Mouse (Mus musculus): ENCODE measurements around the gene Itpkb. TPM values are rescaled to one million over a fixed set of nuclear protein-coding genes. Genes with fewer than 3 reads are reported as not detected.

Itpkb gene
- total and polyA plus RNA-seq, 3 experiments = 14.6 to 17.8 (median 16.9) TPM

DNA sequence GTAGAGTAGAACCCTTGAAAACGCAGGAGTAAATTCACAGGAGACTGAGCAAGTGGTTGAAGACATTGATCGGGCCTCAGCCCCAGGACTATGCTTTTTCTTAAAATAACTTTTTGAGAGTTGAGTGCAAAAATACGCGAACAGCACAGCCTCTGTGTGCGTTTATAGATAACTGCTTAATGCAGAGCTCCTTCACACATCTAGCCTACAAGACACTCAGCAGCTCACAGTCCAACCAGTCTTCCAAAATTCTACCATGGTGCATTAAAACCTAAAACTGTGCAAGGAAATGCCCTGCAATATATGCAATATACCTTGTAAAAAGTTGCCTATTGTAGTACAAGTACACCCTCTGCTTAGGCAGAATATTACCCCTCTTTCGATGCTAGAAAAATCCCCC is 579 bp upstream of the Itpkb start:
- Histone ChIP-seq H3K9me3 (replicated peaks) (no peaks in the 10 kb centered on the region), H3K27me3 (ENCODE audit: insufficient read depth, low read length) (peaks cover 13% of the 10 kb centered on the region; the same call in 1 of the 2 replicates), H3K36me3 (replicated peaks) (peaks cover 27% of the 10 kb centered on the region), H3K4me3 (ENCODE audit: low read depth, low read length) (peak overlapping the region; percentile 11; the same call in 1 of the 2 replicates), H3K4me1 (ENCODE audit: insufficient read depth, low read depth, low read length) (peaks cover 56% of the 10 kb centered on the region)
- no peak for DNase-seq (ENCODE audit: low spot score)
- no peak for ATAC-seq (ENCODE audit: extremely low read depth, insufficient number of reproducible peaks, low FRiP score, poor library complexity, severe bottlenecking)
- TF ChIP-seq GATA1 (IDR thresholded peaks at IDR 0.05; ENCODE audit: borderline replicate concordance, low read length) = no peak
- TF ChIP-seq POLR2AphosphoS5 (IDR thresholded peaks at IDR 0.05; ENCODE audit: insufficient replicate concordance, low read depth, low read length) = no peak

DNA sequence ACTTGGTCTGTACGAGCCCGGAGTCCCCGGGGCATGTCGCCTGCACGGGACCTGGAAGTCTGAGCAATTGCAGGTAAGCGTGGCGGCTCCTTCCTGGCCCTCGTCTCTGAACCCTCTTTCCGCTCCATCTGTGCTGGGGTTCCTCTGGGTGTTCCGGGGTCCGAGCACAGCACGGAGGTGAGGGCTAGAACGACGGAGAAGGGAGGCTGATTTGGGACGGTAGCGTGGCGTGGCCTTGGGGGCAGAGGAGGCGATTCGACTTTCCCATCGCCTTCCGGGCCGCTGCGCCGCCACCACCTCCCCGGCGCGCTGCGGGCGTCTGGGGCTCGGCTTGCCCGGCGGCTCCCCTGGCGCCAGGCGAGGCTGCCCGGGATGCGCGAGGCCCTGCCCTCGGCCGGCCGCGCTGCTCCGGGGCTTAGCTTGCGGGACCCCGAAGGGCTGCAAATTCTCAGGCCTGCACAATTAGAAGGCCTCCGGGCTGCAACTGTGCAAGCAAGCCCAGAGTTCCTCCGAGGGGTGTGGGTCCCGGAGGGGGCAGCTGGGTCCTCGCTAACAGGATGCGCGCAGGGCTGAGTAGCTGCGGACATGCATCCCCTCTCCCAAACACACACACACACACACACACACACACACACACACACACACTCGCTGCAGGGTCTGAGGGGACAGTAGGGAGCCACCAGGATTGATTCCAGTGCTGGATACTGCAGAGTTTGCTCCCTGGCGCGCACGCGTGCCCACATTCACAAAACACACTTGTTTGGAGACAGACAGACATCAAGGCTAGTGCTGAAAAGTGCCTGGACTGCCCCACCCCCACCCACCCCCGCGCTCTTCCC is 641 bp downstream of the Itpkb start:
- TF ChIP-seq GATA1 (IDR thresholded peaks at IDR 0.05; ENCODE audit: borderline replicate concordance, low read length) (no peak), CTCF (IDR thresholded peaks at IDR 0.05; ENCODE audit: low read depth, low read length) (no peak), POLR2AphosphoS5 (IDR thresholded peaks at IDR 0.05; ENCODE audit: insufficient replicate concordance, low read depth, low read length) (no peak), TAL1 (conservative IDR thresholded peaks at IDR 0.05; ENCODE audit: low read depth, low read length) (no peak), GATA2 (IDR thresholded peaks at IDR 0.05; ENCODE audit: borderline replicate concordance, low read depth, low read length) (no peak)
- ATAC-seq (ENCODE audit: extremely low read depth, insufficient number of reproducible peaks, low FRiP score, poor library complexity, severe bottlenecking) (no peak), DNase-seq (ENCODE audit: low spot score) (peak; percentile 22)
- Histone ChIP-seq H3K4me1 (ENCODE audit: insufficient read depth, low read depth, low read length) (peaks cover 68% of the 10 kb centered on the region), H3K27me3 (ENCODE audit: insufficient read depth, low read length) (peaks cover 13% of the 10 kb centered on the region; the same call in 1 of the 2 replicates), H3K4me3 (ENCODE audit: low read depth, low read length) (peak overlapping the region; percentile 85), H3K36me3 (replicated peaks) (peaks cover 40% of the 10 kb centered on the region), H3K9me3 (replicated peaks) (no peaks in the 10 kb centered on the region)

DNA sequence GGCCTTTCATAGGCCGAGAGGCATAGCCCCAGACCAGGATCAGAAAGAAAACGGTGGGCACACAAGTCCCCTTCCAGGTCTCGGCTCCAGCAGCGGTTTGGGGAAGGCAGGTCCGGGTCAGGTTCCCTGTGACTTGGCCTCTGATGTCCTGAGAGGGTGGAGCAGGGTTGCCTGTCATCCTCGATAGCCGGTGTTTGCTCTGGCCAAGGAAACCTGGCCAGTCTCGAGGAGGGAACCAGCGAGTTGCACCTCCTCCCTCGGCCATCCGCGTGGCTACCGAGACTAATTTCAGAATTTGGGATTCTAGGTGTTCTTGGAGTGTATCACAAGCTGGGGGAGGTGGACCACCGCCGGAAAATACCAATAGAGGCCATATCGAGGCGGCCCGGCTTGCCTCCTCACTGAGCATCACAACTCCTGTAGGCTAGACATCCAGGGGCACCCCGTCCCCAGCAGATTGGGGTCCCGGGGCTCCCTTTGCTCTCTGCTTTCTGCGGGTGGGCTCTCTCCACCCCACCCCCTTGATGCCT is 1.3 kb downstream of the Itpkb start:
- Histone ChIP-seq H3K4me3 (ENCODE audit: low read depth, low read length) (peak overlapping the region; percentile 85), H3K9me3 (replicated peaks) (no peaks in the 10 kb centered on the region), H3K36me3 (replicated peaks) (peaks cover 46% of the 10 kb centered on the region), H3K27me3 (ENCODE audit: insufficient read depth, low read length) (peaks cover 13% of the 10 kb centered on the region; the same call in 1 of the 2 replicates), H3K4me1 (ENCODE audit: insufficient read depth, low read depth, low read length) (peaks cover 75% of the 10 kb centered on the region)
- DNase-seq (ENCODE audit: low spot score) = peak; percentile 20
- ATAC-seq (ENCODE audit: extremely low read depth, insufficient number of reproducible peaks, low FRiP score, poor library complexity, severe bottlenecking) = no peak
- TF ChIP-seq CTCF (IDR thresholded peaks at IDR 0.05; ENCODE audit: low read depth, low read length) (no peak), POLR2AphosphoS5 (IDR thresholded peaks at IDR 0.05; ENCODE audit: insufficient replicate concordance, low read depth, low read length) (no peak), TAL1 (conservative IDR thresholded peaks at IDR 0.05; ENCODE audit: low read depth, low read length) (no peak), GATA1 (IDR thresholded peaks at IDR 0.05; ENCODE audit: borderline replicate concordance, low read length) (no peak), GATA2 (IDR thresholded peaks at IDR 0.05; ENCODE audit: borderline replicate concordance, low read depth, low read length) (no peak)

DNA sequence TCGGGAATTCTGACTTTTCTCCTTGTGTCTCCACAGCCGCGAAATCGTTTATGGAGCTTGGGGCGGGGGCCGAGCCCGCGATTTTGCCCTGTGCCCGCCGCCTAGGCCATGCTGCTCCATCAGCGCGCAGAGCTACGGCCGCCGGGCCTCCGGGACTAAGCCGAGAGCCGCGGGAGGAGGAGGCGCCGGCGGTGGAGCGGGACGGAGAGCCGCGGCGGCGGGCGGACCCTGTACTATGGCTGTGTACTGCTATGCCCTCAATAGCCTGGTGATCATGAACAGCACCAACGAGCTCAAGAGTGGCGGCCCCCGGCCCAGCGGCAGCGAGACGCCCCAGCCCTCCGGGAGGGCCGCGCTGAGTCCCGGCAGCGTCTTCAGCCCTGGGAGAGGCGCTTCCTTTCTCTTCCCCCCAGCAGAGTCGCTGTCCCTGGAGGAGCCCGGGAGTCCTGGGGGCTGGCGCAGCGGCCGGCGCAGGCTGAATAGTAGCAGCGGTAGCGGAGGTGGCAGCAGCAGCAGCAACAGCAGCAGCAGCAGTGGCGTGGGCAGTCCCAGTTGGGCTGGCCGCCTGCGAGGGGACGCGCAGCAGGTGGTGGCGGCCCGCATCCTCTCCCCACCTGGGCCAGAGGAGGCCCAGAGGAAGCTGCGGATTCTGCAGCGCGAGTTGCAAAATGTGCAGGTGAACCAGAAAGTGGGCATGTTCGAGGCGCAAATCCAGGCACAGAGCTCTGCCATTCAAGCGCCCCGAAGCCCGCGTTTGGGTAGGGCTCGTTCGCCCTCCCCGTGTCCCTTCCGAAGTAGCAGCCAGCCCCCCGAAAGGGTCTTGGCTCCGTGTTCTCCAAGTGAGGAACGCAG is 2.0 kb downstream of the Itpkb start:
- peak overlapping the region; percentile 85 for H3K4me3 ChIP-seq (ENCODE audit: low read depth, low read length)
- ATAC-seq (ENCODE audit: extremely low read depth, insufficient number of reproducible peaks, low FRiP score, poor library complexity, severe bottlenecking) = no peak
- TF ChIP-seq GATA2 (IDR thresholded peaks at IDR 0.05; ENCODE audit: borderline replicate concordance, low read depth, low read length) = no peak
- no peak for TF ChIP-seq GATA1 (IDR thresholded peaks at IDR 0.05; ENCODE audit: borderline replicate concordance, low read length)
- no peak for TF ChIP-seq CTCF (IDR thresholded peaks at IDR 0.05; ENCODE audit: low read depth, low read length)
- no peak for TF ChIP-seq TAL1 (conservative IDR thresholded peaks at IDR 0.05; ENCODE audit: low read depth, low read length)
- no peak for TF ChIP-seq POLR2AphosphoS5 (IDR thresholded peaks at IDR 0.05; ENCODE audit: insufficient replicate concordance, low read depth, low read length)
- H3K27me3 ChIP-seq (ENCODE audit: insufficient read depth, low read length) = peaks cover 13% of the 10 kb centered on the region; the same call in 1 of the 2 replicates
- peaks cover 52% of the 10 kb centered on the region for H3K36me3 ChIP-seq (replicated peaks)
- H3K4me1 ChIP-seq (ENCODE audit: insufficient read depth, low read depth, low read length) = peaks cover 77% of the 10 kb centered on the region
- DNase-seq (ENCODE audit: low spot score) = no peak
- no peaks in the 10 kb centered on the region for H3K9me3 ChIP-seq (replicated peaks)

DNA sequence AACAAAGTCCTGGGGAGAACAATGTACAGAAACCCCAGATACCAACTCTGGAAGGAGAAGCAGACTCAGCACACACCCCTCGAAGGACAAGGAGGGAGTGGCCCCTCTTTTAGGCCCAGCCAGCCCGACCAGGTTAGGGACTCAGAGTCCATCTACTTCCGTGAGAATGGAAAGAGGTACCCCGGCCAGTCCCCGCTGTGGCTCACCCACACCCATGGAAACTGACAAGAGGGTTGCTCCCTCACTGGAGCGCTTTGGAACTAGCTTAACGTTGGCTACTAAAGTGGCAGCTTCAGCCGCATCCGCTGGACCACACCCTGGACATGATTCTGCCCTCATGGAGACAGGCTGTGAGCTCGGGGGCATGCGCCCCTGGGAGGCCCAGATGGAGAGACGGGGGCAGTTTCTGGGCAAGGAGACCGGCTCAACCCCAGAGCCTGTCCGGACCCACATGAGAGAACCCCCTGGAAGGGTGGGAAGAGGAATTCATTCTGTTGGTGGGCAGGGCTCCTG is 2.7 kb downstream of the Itpkb start:
- peaks cover 56% of the 10 kb centered on the region for H3K36me3 ChIP-seq (replicated peaks)
- no peaks in the 10 kb centered on the region for H3K9me3 ChIP-seq (replicated peaks)
- ATAC-seq (ENCODE audit: extremely low read depth, insufficient number of reproducible peaks, low FRiP score, poor library complexity, severe bottlenecking) (no peak), DNase-seq (ENCODE audit: low spot score) (no peak)
- peaks cover 13% of the 10 kb centered on the region; the same call in 1 of the 2 replicates for H3K27me3 ChIP-seq (ENCODE audit: insufficient read depth, low read length)
- peaks cover 77% of the 10 kb centered on the region for H3K4me1 ChIP-seq (ENCODE audit: insufficient read depth, low read depth, low read length)
- peak overlapping the region; percentile 85; the same call in 1 of the 2 replicates for H3K4me3 ChIP-seq (ENCODE audit: low read depth, low read length)
- TF ChIP-seq GATA1 (IDR thresholded peaks at IDR 0.05; ENCODE audit: borderline replicate concordance, low read length) (no peak), CTCF (IDR thresholded peaks at IDR 0.05; ENCODE audit: low read depth, low read length) (no peak), POLR2AphosphoS5 (IDR thresholded peaks at IDR 0.05; ENCODE audit: insufficient replicate concordance, low read depth, low read length) (no peak), GATA2 (IDR thresholded peaks at IDR 0.05; ENCODE audit: borderline replicate concordance, low read depth, low read length) (no peak), TAL1 (conservative IDR thresholded peaks at IDR 0.05; ENCODE audit: low read depth, low read length) (no peak)

All from G1E (cell line).